Mouse (Mus musculus): ENCODE measurements around the gene Ap5z1. TPM values are rescaled to one million over a fixed set of nuclear protein-coding genes. Genes with fewer than 3 reads are reported as not detected.
A peak's percentile ranks its signal among the peaks of the same experiment; 100 is the strongest.

Gene Ap5z1
- polyA plus RNA-seq, 1 experiment from 2014 or later: 8.8 TPM

GRCm38 (mm10) chr5:142443994-142444393 is 19.8 kb upstream of the Ap5z1 start:
- Histone ChIP-seq H3K27ac (ENCODE audit: low read length) (no peak overlapping the region; the same call in 1 of the 2 replicates), H3K9me3 (replicated peaks; ENCODE audit: control insufficient read depth, low read length) (no peaks in the 10 kb centered on the region), H3K27me3 (ENCODE audit: control insufficient read depth, insufficient read depth, low read length) (no peaks in the 10 kb centered on the region), H3K9ac (ENCODE audit: low read length) (0 out of 2 replicates have a peak overlapping the region, but pooled peaks have one; percentile 39), H3K4me2 (ENCODE audit: low read depth, low read length) (no peak overlapping the region), H3K4me1 (ENCODE audit: control insufficient read depth, insufficient read depth, low read length) (peaks cover 54% of the 10 kb centered on the region), H3K4me3 (ENCODE audit: low read length) (no peak overlapping the region), H3K36me3 (ENCODE audit: control insufficient read depth, insufficient read depth) (peaks cover 3% of the 10 kb centered on the region; the same call in 1 of the 2 replicates)
- ATAC-seq (replicated peaks; ENCODE audit: extremely low read depth, insufficient read depth, low FRiP score): no peak
- 71% methylated on average over 14 of the region's 14 CpGs for WGBS

- H3K9me3 ChIP-seq (replicated peaks; ENCODE audit: control insufficient read depth, low read length): no peaks in the 10 kb centered on the region
- H3K9ac ChIP-seq (ENCODE audit: low read length): peak overlapping the region; percentile 39; the same call in 1 of the 2 replicates
- WGBS: 43% methylated on average over 11 of the region's 11 CpGs
- no peak overlapping the region for H3K4me3 ChIP-seq (ENCODE audit: low read length)
- no peak for ATAC-seq (replicated peaks; ENCODE audit: extremely low read depth, insufficient read depth, low FRiP score)
- no peaks in the 10 kb centered on the region for H3K27me3 ChIP-seq (ENCODE audit: control insufficient read depth, insufficient read depth, low read length)
- H3K4me1 ChIP-seq (ENCODE audit: control insufficient read depth, insufficient read depth, low read length): peaks cover 46% of the 10 kb centered on the region
- no peak overlapping the region for H3K4me2 ChIP-seq (ENCODE audit: low read depth, low read length)
- H3K36me3 ChIP-seq (ENCODE audit: control insufficient read depth, insufficient read depth): peaks cover 9% of the 10 kb centered on the region; the same call in 1 of the 2 replicates
- peak overlapping the region; percentile 46 for H3K27ac ChIP-seq (ENCODE audit: low read length)
Measured at GRCm38 (mm10) chr5:142444791-142445531, 18.8 kb upstream of the Ap5z1 start.

GRCm38 (mm10) chr5:142445709-142446108 is 18.0 kb upstream of the Ap5z1 start:
- H3K4me3 ChIP-seq (ENCODE audit: low read length): no peak overlapping the region
- no peaks in the 10 kb centered on the region for H3K27me3 ChIP-seq (ENCODE audit: control insufficient read depth, insufficient read depth, low read length)
- ATAC-seq (replicated peaks; ENCODE audit: extremely low read depth, insufficient read depth, low FRiP score): no peak
- H3K4me2 ChIP-seq (ENCODE audit: low read depth, low read length): no peak overlapping the region
- WGBS: 48% methylated on average over 8 of the region's 8 CpGs
- no peaks in the 10 kb centered on the region for H3K9me3 ChIP-seq (replicated peaks; ENCODE audit: control insufficient read depth, low read length)
- peaks cover 16% of the 10 kb centered on the region; the same call in 1 of the 2 replicates for H3K36me3 ChIP-seq (ENCODE audit: control insufficient read depth, insufficient read depth)
- H3K4me1 ChIP-seq (ENCODE audit: control insufficient read depth, insufficient read depth, low read length): peaks cover 44% of the 10 kb centered on the region
- H3K27ac ChIP-seq (ENCODE audit: low read length): no peak overlapping the region; the same call in 1 of the 2 replicates
- 0 out of 2 replicates have a peak overlapping the region, but pooled peaks have one; percentile 0 for H3K9ac ChIP-seq (ENCODE audit: low read length)

GRCm38 (mm10) chr5:142448076-142448475 is 15.7 kb upstream of the Ap5z1 start:
- 7% methylated on average over 9 of the region's 9 CpGs for WGBS
- H3K9ac ChIP-seq (ENCODE audit: low read length): no peak overlapping the region
- H3K4me1 ChIP-seq (ENCODE audit: control insufficient read depth, insufficient read depth, low read length): peaks cover 31% of the 10 kb centered on the region

GRCm38 (mm10) chr5:142448623-142449022 is 15.1 kb upstream of the Ap5z1 start:
- no peak overlapping the region for H3K27ac ChIP-seq (ENCODE audit: low read length)
- ATAC-seq (replicated peaks; ENCODE audit: extremely low read depth, insufficient read depth, low FRiP score): no peak
- WGBS: 60% methylated on average over 12 of the region's 12 CpGs

More at GRCm38 (mm10) chr5:142448076-142448475, 15.7 kb upstream of the Ap5z1 start:
- no peaks in the 10 kb centered on the region for H3K27me3 ChIP-seq (ENCODE audit: control insufficient read depth, insufficient read depth, low read length)
- no peak overlapping the region for H3K27ac ChIP-seq (ENCODE audit: low read length)
- H3K9me3 ChIP-seq (replicated peaks; ENCODE audit: control insufficient read depth, low read length): no peaks in the 10 kb centered on the region
- H3K4me2 ChIP-seq (ENCODE audit: low read depth, low read length): no peak overlapping the region
- peak; percentile 28 for ATAC-seq (replicated peaks; ENCODE audit: extremely low read depth, insufficient read depth, low FRiP score)
- peaks cover 22% of the 10 kb centered on the region for H3K36me3 ChIP-seq (ENCODE audit: control insufficient read depth, insufficient read depth)
- no peak overlapping the region for H3K4me3 ChIP-seq (ENCODE audit: low read length)

GRCm38 (mm10) chr5:142450846-142451245 is 12.9 kb upstream of the Ap5z1 start:
- H3K36me3 ChIP-seq (ENCODE audit: control insufficient read depth, insufficient read depth): peaks cover 45% of the 10 kb centered on the region
- ATAC-seq (replicated peaks; ENCODE audit: extremely low read depth, insufficient read depth, low FRiP score): no peak

More at GRCm38 (mm10) chr5:142448623-142449022, 15.1 kb upstream of the Ap5z1 start:
- Histone ChIP-seq H3K27me3 (ENCODE audit: control insufficient read depth, insufficient read depth, low read length) (no peaks in the 10 kb centered on the region), H3K4me1 (ENCODE audit: control insufficient read depth, insufficient read depth, low read length) (peaks cover 26% of the 10 kb centered on the region), H3K9me3 (replicated peaks; ENCODE audit: control insufficient read depth, low read length) (no peaks in the 10 kb centered on the region), H3K4me2 (ENCODE audit: low read depth, low read length) (no peak overlapping the region), H3K36me3 (ENCODE audit: control insufficient read depth, insufficient read depth) (peaks cover 28% of the 10 kb centered on the region), H3K4me3 (ENCODE audit: low read length) (no peak overlapping the region), H3K9ac (ENCODE audit: low read length) (no peak overlapping the region)

GRCm38 (mm10) chr5:142451759-142452158 is 12.0 kb upstream of the Ap5z1 start:
- no peaks in the 10 kb centered on the region for H3K27me3 ChIP-seq (ENCODE audit: control insufficient read depth, insufficient read depth, low read length)
- no peak overlapping the region for H3K4me2 ChIP-seq (ENCODE audit: low read depth, low read length)
- peaks cover 6% of the 10 kb centered on the region for H3K4me1 ChIP-seq (ENCODE audit: control insufficient read depth, insufficient read depth, low read length)
- no peak overlapping the region for H3K9ac ChIP-seq (ENCODE audit: low read length)
- ATAC-seq (replicated peaks; ENCODE audit: extremely low read depth, insufficient read depth, low FRiP score): no peak
- no peaks in the 10 kb centered on the region for H3K9me3 ChIP-seq (replicated peaks; ENCODE audit: control insufficient read depth, low read length)
- 25% methylated on average over 1 of the region's 1 CpGs for WGBS
- peaks cover 47% of the 10 kb centered on the region for H3K36me3 ChIP-seq (ENCODE audit: control insufficient read depth, insufficient read depth)
- no peak overlapping the region for H3K27ac ChIP-seq (ENCODE audit: low read length)
- H3K4me3 ChIP-seq (ENCODE audit: low read length): no peak overlapping the region

More at GRCm38 (mm10) chr5:142450846-142451245, 12.9 kb upstream of the Ap5z1 start:
- Histone ChIP-seq H3K27me3 (ENCODE audit: control insufficient read depth, insufficient read depth, low read length) (no peaks in the 10 kb centered on the region), H3K9ac (ENCODE audit: low read length) (no peak overlapping the region), H3K27ac (ENCODE audit: low read length) (no peak overlapping the region), H3K9me3 (replicated peaks; ENCODE audit: control insufficient read depth, low read length) (no peaks in the 10 kb centered on the region), H3K4me2 (ENCODE audit: low read depth, low read length) (no peak overlapping the region), H3K4me1 (ENCODE audit: control insufficient read depth, insufficient read depth, low read length) (peaks cover 8% of the 10 kb centered on the region), H3K4me3 (ENCODE audit: low read length) (no peak overlapping the region)
- WGBS: 89% methylated on average over 9 of the region's 9 CpGs

GRCm38 (mm10) chr5:142453742-142454141 is 10.0 kb upstream of the Ap5z1 start:
- Histone ChIP-seq H3K4me2 (ENCODE audit: low read depth, low read length) (no peak overlapping the region), H3K4me3 (ENCODE audit: low read length) (no peak overlapping the region), H3K4me1 (ENCODE audit: control insufficient read depth, insufficient read depth, low read length) (peaks cover 3% of the 10 kb centered on the region; the same call in 1 of the 2 replicates), H3K27me3 (ENCODE audit: control insufficient read depth, insufficient read depth, low read length) (no peaks in the 10 kb centered on the region), H3K36me3 (ENCODE audit: control insufficient read depth, insufficient read depth) (peaks cover 57% of the 10 kb centered on the region), H3K9ac (ENCODE audit: low read length) (no peak overlapping the region), H3K27ac (ENCODE audit: low read length) (no peak overlapping the region), H3K9me3 (replicated peaks; ENCODE audit: control insufficient read depth, low read length) (no peaks in the 10 kb centered on the region)
- WGBS: 92% methylated on average over 13 of the region's 13 CpGs
- ATAC-seq (replicated peaks; ENCODE audit: extremely low read depth, insufficient read depth, low FRiP score): no peak

- Histone ChIP-seq H3K36me3 (ENCODE audit: control insufficient read depth, insufficient read depth) (peaks cover 43% of the 10 kb centered on the region), H3K4me3 (ENCODE audit: low read length) (no peak overlapping the region), H3K4me2 (ENCODE audit: low read depth, low read length) (no peak overlapping the region), H3K27ac (ENCODE audit: low read length) (no peak overlapping the region), H3K4me1 (ENCODE audit: control insufficient read depth, insufficient read depth, low read length) (peaks cover 3% of the 10 kb centered on the region; the same call in 1 of the 2 replicates), H3K27me3 (ENCODE audit: control insufficient read depth, insufficient read depth, low read length) (no peaks in the 10 kb centered on the region), H3K9ac (ENCODE audit: low read length) (no peak overlapping the region), H3K9me3 (replicated peaks; ENCODE audit: control insufficient read depth, low read length) (no peaks in the 10 kb centered on the region)
- no peak for ATAC-seq (replicated peaks; ENCODE audit: extremely low read depth, insufficient read depth, low FRiP score)
- WGBS: 71% methylated on average over 15 of the region's 15 CpGs
Measured at GRCm38 (mm10) chr5:142456318-142456717, 7.4 kb upstream of the Ap5z1 start.

Data from heart, embryonic 16.5 days (tissue).